Mouse (Mus musculus) granulocyte monocyte progenitor cell, adult 5-6 weeks (primary cell): ENCODE results near the gene Retreg3. TPM values are rescaled to one million over a fixed set of nuclear protein-coding genes. Genes with fewer than 3 reads are reported as not detected.

Experiments
- ATAC-seq: replicated peaks from 2 replicates; pipeline ENCODE4 v1.8.0; 2016; ENCODE audit warnings: mild to moderate bottlenecking, moderate TSS enrichment, inconsistent platforms; ENCODE audit not compliant: poor library complexity, severe bottlenecking
- total RNA-seq, 2 experiments: library from RNA; stranded (forward) in 1 of 2; stranded (reverse) in 1 of 2; fragments of 200-712, 200-1000 nt in 1 of 2; fragments of >200 nt in 1 of 2; fragmentation: Nextera tagmentation in 1 of 2; gene quantifications; 2 replicates each; pipeline ENCODE4 v1.2.3; 2014 to 2017

Gene Retreg3
- total RNA-seq, 2 experiments from 2014 or later, result 12.3 to 20.0 TPM

DNA sequence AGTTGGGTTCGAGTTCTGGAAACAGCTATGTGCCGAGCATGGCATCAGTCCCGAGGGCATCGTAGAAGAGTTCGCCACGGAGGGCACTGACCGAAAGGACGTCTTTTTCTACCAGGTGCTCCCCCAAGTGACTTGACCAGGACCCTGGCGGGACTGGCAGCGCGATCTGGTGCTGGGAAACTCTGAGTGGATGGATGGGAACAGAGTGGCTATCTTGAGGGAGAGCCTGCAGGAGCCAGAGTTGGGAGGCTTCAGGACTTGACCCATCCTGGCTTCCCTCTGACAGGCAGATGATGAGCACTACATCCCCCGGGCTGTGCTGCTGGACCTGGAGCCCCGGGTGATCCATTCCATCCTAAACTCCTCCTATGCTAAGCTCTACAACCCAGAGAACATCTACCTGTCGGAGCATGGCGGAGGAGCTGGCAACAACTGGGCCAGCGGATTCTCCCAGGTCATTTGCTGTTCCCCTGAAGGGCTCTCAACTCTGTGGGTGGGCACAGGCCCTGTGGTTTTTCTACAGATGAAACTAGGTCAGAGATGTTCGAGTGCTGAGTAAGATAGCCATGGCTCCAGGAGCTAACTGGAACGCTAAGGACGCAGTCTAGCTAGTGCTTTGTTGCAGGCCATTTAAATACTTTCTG lies 974 bp upstream of the Retreg3 start:
- ATAC-seq, result no peak

DNA sequence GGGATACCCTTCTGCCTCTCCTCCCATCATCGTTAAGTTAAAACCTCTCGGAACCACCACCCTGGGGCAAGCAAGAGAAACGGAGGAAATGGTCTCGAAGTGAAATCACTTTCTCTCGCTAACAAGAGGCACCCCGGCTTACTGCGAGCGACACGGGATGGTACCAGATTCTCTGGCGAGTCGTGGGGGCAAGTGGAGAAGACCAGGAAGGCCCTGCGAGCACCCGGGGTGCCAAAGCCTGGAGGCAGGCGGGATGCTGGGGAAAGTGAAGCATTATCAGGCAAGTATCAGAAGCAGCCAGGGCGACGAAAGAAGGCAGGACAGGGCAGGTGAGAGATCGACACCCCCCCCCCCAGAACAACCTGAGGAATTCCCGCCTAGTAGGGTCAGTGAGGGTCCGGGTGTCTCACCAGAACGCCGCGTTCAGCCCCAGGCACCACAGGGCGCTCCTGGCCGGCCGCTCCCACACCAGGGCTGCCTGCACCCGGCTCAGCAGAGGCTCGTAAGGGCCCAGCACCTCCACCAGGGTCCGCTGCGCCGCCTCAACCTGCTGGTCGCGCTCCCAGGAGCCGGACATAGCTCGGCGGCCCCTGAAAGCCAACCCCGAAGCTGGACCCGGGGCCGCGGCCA lies 447 bp downstream of the Retreg3 start:
- no peak for ATAC-seq

DNA sequence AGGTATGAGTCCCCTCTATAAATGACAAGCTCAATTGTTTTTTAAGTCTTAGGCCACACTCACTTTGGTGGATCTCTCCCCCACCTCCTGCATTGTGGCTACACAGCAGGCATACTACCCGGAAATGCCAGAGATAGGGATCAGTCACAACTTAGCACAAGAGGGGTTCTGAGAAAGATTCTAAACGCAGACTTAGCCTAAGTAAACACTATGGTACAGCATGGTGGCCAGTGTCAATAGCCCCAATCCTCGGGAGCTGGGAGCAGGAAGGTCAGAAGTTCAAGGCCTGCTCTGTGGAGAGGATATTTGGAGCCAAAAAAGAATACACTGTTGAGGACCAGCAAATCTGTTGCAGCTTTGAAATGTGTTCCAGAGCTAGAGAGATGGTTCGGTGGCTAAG lies 1.6 kb downstream of the Retreg3 start:
- ATAC-seq, result no peak

DNA sequence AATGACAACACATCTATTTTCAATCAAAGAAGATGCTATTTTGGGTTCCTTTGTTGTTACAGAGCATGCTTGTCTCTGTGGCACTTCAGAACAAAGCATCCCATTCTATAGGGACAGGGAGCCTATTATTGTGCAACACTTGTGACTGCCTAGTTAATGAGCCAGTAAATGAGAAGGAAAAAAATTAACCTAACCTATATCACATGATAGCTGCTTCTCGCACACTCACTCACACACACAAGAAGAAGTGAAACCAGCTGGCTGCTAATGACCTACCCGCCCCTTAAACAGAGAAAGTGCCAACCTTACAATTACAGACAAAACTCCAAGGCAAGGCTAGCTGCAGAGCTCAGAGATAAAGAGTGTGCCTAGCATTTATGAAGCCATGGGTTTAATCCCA lies 4.1 kb downstream of the Retreg3 start:
- peak; percentile 68 for ATAC-seq

DNA sequence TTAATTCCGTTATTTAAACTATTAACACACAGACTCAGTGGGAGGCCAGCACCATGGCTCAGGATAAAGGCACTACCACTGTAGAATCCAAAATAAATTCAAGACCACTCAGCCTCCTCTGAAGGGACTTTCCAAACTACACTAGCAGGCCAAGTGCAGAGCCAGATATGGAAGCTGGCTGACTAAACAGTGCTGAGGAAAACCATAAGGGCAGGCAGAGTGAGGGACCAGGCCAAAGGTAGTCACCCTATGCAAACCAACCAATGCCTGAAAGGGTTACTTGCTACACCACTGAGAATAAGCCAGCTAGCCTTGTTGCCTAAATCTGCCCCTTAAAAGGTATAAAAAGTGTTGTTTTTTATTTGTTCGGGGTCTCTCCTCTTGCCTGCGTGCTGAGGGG lies 7.5 kb downstream of the Retreg3 start:
- ATAC-seq, result no peak

DNA sequence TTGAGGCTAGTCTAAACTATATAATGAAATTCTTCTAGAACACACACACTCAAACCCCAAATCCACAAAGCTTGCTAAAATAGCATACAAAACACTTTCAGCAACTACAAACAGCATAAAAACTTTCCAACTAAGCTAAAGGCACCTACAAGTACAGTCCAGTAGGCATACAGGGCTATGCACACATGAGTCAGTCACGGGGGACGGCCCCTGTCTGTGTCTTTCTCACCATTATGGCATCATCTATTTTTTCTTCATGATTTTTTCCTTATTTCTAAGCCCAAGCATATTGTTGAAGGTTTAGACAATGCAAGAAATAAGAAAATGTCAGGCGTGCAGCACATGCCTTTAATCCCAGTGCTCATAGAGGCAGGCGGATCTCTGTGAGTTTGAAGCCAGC lies 8.5 kb downstream of the Retreg3 start:
- no peak for ATAC-seq

DNA sequence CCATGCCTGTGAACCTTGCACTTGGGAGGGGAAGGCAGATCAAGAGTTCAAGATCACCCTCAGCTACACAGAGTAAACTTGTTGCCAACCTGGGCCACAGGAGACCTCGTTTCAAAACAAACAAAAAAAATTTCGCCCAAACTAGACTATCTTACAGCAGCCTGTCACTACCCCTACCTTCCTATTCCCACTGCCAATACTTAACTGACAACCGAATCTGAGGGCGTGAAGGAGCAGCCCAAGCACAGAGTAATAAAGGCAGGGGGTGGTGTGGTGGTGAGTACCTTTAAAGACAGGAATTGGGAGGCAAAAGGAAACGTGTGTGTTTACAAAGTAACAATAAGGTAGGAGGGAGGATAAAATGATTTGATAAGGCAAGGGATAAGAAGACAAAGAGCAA lies 9.0 kb downstream of the Retreg3 start:
- no peak for ATAC-seq

DNA sequence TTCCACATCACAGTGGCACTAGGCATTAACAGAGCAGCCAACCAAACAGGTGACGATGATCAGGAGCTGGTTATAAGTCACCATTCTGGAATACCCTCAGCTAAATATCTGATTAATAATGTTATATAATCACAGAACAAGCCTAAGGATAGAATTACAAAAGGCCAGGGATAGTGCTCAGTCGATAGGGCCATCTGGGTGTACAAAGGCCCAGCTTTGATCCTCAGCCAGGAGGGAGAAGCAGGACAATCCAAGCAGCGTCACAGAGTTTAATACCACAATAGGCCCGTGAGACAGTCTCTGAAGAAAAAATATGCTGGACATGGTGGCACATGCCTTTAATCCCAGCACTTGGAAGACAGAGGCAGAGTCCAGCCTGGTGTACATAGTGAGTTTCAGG lies 10.3 kb downstream of the Retreg3 start:
- no peak for ATAC-seq

DNA sequence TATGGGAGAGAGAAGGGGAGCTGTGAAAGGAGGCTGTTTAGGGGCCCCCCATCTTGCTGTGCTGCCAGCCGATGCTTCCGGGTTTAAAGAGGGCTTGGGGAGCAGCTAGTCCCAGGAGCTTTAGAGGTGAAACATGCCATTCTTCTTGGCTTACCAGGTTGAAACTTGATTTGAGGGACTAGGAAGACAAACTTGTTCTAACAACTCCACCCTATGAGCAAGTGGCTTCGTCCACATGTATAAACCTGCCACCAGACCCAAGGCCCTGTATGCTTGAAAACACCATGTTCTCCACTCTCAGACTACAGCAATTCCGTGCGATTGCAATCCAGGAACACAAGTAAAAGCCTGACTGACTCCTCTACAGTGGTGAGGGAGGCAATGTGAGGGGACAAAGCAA lies 16.7 kb downstream of the Retreg3 start:
- no peak for ATAC-seq

DNA sequence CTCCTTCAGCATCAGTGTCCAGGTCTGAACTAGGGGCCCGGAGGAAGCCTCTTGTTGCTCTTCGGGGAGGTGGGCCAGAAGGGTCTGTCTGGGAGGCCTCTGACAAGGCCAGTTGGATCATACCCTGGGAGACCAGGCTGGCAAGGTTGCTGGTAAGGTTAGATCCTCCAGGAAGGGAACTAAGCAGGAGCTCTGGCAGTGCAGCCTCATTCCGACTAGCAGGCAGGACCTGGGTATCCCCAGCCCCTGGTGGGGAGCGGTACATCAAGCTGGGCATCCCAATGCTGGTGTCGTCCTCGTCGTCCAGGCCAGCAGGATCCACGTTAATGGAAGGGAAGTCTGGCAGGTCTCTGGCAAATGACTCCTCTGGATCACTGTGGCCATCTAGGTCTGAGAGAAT lies 21.5 kb downstream of the Retreg3 start:
- no peak for ATAC-seq

DNA sequence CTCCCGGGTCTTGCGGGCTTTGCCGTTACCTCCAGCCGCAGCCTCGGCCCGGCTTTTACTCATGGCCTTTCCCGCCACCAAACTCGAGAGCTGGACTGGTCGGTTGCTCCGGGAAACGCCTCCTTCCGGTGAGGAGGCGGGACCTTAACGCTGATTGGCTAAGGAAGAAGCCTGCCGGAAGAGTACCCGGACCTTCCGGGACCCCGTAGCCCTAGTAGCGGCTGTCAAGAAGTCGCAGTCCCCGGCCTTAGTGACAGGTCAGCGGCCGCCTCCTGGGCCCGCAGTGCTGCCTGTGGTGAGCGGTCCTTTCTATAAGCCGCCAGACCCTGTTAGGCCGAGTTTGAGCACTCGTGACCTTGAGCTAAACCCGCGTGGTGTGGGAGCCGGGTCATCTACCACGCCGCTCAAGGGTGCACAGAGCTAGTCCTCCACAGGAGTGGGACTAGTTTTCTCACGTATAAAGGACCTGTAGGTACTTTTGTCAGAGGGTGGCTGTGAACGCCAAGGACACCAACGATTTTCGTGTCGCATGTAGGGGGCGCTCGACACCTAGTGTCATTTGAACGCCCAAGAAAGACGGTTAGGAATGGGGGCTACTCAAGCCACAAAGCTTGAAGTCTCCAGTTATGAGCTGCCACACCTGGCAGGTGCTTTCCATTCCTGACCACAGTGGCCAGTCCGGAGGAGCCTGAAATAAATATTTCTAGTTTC lies 24.2 kb downstream of the Retreg3 start, which contains the start of gene Psmc3ip:
Gene Psmc3ip (minus strand): TSS at position 123 of the 711 bp plus-strand sequence.
- peak; percentile 97 for ATAC-seq

DNA sequence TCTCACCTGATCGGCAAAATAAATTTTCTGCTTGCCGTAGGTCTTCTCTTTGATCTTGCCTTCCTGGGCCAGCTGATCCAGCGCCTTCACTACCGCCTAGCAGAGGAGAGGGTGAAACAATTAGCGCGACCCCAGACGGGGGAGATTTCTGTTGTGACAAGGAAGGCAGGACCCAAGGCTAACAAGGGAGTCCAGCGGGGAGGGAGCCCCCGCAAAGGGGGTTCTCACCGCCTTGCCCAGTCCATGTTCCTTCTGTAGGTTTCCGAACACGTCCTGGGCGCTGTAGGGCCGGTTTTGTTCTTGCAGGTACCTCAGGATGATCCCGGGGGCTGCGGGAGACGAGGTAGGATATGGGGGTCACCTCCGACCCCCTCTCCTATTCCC lies 24.8 kb downstream of the Retreg3 start:
- peak; percentile 6; the same call in 1 of the 2 replicates for ATAC-seq

DNA sequence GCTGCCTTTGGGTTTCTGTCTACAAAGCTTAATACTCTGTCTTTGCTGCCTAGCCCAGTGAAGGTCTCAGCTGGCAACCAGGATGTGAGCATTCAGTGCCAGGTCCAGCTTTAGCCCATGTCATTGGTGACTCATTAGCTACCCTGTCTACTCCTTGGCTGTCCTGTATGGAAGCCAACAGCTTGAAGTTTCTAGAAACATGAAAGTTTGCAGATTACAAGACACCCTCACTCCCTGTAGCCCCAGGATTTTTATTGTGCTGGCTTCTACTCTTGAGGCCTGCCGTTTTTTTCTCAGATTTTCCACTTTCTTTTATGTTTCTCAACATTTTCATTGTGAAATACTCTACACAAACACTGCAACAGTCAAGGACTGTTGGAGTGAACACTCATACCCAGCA lies 29.8 kb downstream of the Retreg3 start:
- peak; percentile 36 for ATAC-seq

DNA sequence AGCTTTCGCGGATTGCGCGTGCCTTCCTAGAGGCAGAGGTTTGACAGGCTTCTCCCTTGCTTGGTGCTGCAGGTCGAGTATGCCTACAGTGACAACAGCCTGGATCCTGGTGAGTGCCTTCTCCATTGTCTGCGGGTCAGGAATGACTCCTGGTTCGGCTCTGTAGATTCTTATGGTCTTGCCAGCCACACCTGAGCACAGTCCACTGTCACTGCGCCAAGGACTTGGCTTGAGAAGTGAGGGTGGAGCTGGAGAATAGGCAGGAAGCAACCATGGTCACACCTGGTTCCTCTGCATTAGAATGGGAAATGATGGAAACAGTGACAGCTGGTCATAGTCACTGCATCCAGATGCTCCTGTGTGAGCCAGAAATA lies 32.0 kb downstream of the Retreg3 start:
- ATAC-seq, result no peak

DNA sequence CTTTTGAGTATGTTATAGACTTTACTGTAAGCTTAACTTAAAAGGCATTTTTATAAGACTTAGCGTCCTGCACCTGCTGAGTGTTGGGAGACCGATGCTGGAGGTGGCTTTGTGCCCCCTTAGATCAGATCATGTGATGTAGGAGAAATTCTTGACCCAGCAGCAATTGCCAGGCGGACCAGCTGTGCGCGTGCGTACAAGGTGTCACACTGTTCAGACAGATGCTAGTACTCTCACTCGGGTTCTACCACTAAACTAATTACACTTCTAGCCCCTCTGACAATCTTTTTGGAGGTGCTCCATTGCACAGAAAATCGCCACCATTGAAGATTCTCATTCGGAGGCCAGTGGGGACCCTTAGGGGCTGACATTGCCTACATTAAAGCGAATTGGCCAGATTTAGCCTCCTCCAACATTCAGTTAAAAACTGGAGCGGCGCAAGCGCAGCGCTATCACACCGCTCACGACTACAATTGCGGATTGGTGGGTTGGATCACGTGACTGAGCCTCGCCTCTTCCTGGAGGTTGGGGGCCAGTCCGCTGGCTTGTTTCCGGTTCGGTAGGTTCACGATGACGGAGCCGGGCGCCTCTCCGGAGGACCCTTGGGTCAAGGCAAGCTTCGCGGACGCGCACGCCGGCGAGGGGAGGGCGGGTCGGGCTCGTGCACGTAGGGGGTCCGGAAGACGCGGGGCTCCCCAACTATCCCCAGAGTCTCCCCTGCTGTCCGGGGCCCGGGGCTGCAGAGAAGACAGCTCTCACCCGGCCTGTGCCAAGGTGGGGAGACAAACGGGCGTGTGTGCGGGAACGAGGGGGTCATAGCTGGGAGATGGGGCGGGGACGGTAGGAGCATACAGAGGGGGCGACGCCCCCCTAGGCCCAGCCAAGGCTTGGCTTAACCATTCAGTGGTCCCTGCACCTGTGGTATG lies 32.7 kb downstream of the Retreg3 start, which contains the start of gene Mlx:
Gene Mlx (plus strand): TSS at position 522 of the 926 bp plus-strand sequence.
- peak; percentile 51 for ATAC-seq

DNA sequence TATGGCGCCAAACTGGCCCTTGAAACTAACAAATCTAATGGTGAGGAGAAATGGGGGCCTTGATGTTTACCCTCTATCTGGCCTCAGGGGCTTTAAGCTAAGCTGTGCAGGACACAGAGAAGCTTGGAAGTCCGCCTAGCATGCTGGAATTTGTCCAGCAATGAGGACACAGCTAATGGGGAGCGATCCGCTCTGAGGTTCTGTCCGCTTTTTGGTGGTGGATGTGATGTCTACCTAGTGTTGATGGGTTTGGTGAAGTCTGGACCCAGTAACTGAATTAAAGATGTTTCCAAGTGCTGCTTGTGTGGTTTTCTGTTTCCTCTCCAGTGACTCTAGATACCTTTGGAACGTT lies 33.4 kb downstream of the Retreg3 start:
- ATAC-seq, result no peak

DNA sequence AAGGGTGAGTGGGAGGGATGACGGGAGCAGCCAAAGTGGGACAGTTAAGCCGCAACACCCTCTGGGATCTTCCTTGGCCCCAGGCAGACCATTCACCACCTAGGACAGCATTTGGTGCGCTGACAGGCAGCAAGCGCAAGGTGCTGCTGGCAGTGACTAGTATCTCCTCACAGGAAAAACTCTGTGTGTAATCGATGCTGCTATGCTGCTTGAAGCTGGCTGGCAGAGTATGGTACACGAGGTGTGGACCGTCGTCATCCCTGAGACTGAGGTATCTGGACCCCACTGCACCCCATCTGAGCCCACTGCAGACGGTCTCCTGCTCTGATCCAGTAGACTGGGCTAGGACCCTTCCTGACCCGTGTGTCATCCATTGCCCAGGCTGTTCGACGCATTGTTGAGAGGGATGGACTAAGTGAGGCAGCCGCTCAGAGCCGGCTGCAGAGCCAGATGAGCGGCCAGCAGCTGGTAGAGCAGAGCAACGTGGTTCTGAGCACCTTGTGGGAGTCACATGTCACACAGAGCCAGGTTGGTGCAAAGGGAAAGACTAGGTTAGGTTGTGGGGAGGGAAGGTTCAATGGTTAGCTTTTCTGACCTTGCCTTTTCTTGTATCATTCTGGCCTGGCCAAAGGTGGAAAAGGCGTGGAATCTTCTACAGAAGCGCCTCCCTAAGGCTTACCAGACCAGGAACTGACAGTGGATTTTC lies 33.9 kb downstream of the Retreg3 start:
- no peak for ATAC-seq

DNA sequence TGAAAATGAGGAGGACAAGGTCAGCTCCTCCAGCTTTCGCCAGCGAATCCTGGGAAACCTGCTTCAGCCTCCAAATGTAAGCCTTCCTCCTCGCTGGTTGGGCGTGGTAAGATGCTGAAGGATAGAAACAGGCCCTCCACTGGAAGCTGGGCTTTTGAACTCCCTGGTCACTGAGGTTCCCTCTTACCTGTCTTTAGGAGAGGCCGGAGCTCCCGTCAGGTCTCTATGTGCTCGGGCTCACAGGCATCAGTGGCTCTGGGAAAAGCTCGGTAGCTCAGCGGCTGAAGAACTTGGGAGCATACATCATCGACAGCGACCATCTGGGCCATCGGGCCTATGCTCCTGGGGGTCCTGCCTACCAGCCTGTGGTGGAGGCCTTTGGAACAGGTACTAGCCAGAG lies 34.9 kb downstream of the Retreg3 start:
- no peak for ATAC-seq

DNA sequence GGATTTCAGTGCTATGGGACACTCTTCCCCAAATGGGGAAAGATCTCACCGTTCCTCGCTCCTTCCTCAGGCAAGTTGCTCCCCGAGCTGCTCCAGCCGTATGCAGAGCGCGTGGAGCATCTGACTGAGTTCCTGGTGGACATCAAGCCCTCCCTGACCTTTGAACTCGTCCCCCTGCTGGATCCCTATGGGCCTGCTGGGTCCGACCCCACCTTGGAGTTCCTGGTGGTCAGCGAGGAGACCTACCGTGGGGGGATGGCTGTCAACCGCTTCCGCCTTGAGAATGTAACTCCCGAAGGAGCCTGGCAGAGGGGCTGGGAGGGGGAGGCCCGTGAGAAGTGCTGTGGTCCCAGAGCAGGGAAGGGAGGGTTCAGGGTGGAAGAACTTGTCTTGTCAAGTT lies 35.4 kb downstream of the Retreg3 start:
- no peak for ATAC-seq

DNA sequence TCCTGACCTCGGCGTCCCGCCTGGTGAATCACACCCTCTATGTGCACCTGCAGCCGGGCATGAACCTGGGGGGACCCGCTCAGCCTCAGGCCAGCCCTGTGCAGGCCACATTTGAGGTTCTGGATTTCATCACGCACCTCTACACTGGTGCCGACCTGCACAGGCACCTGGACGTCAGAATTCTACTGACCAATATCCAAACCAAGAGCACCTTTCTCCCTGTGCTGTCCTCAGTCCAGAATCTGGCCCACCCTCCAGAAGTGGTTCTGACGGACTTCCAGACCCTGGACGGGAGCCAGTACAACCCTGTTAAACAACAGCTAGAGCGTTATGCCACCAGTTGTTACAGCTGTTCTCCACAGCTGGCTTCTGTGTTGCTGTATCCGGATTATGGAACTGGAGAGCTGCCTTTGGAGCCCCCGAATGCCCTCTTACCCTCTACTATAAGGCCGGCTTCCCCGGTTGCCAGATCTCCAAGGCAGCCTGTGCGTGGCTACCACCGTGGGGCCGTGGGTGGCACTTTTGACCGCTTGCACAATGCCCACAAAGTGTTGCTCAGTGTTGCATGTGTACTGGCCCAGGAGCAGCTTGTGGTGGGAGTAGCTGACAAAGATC lies 36.5 kb downstream of the Retreg3 start:
- ATAC-seq, result peak; percentile 35
